Mouse (Mus musculus) small intestine, adult 2 months (tissue): ENCODE data around the gene Eng. TPM values are rescaled to one million over a fixed set of nuclear protein-coding genes. Genes with fewer than 3 reads are reported as not detected.
A peak's percentile ranks its signal among the peaks of the same experiment; 100 is the strongest.

Experiments
- H3K27ac ChIP-seq: fragments of 200-500 bp; 2 replicates; pipeline ENCODE4 v1.5.1; 2012; ENCODE audit warnings: low read depth, low read length, control low read depth, inconsistent platforms; ENCODE audit not compliant: insufficient read depth
- H3K27me3 ChIP-seq: fragments of 200-500 bp; 2 replicates; pipeline ENCODE4 v1.6.1; 2012; ENCODE audit warnings: mild to moderate bottlenecking, moderate library complexity, low read length, inconsistent platforms; ENCODE audit not compliant: control insufficient read depth, insufficient read depth
- H3K36me3 ChIP-seq: fragments of 200-500 bp; 2 replicates; pipeline ENCODE4 v1.6.1; 2012; ENCODE audit warnings: mild to moderate bottlenecking, low read length, control low read depth, inconsistent platforms; ENCODE audit not compliant: control insufficient read depth, insufficient read depth
- H3K4me1 ChIP-seq: fragments of 200-500 bp; 2 replicates; pipeline ENCODE4 v1.6.1; 2012; ENCODE audit warnings: low read length, inconsistent platforms, mixed read lengths; ENCODE audit not compliant: control insufficient read depth, insufficient read depth, insufficient read length
- H3K4me3 ChIP-seq: fragments of 200-500 bp; 2 replicates; pipeline ENCODE4 v1.5.1; 2012; ENCODE audit warnings: low read depth, mild to moderate bottlenecking, control low read depth, inconsistent platforms, low read length, moderate library complexity
- CTCF ChIP-seq: fragments of 200-500 bp; IDR thresholded peaks from 2 replicates; pipeline ENCODE4 v1.5.1; 2012; ENCODE audit warnings: low read depth, mild to moderate bottlenecking, control low read depth, inconsistent platforms, low read length, moderate library complexity, mixed read lengths; ENCODE audit not compliant: insufficient replicate concordance, insufficient read length; ENCODE audit errors: extremely low read depth
- POLR2A ChIP-seq: fragments of 200-500 bp; IDR thresholded peaks from 2 replicates; pipeline ENCODE4 v1.6.1; 2012; ENCODE audit warnings: low read depth, mild to moderate bottlenecking, control low read depth, inconsistent platforms, low read length, moderate library complexity
- WGBS: fragments of 180-500 bp; shearing (Covaris S2); methylation state at CpG from one replicate; pipeline ENCODE4 v1.1.7; 2018; 5-methylcytosine and 5-hydroxymethylcytosine counted together
- polyA plus RNA-seq: library from polyadenylated mRNA; depleted of rRNA; stranded (reverse); fragments of >200 nt; gene quantifications from 2 replicates; pipeline ENCODE4 v1.2.3, GENCODE M21; 2012

The Eng gene
- polyA plus RNA-seq, 1 experiment, result 54.4 TPM

DNA sequence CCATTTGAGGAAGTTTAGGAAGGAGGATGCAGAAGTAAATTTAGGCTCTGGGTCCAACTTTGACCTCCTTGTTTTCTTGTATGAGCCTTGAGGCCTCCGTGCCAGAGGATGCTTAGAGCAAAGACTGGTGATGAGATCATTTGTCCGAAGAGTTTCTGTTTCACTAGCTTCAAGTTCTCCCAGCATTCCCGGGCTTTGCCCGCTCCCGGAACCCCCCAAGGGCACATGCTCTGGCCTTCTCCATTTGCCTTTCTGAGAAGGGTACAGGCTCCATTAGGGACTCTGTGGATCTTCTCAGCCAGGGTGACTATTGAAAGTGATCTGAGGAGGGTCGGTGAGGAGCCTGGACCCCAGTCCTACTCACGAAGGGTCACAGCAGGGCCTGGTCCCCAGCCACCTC is 971 bp downstream of the Eng start:
- Histone ChIP-seq H3K4me3 (peak overlapping the region; percentile 35), H3K4me1 (no peaks in the 10 kb centered on the region; the same call in 1 of the 2 replicates), H3K36me3 (no peaks in the 10 kb centered on the region), H3K27ac (peak overlapping the region; percentile 86), H3K27me3 (no peaks in the 10 kb centered on the region)
- no peak for TF ChIP-seq CTCF
- WGBS, result 72% methylated on average over 7 of the region's 7 CpGs

DNA sequence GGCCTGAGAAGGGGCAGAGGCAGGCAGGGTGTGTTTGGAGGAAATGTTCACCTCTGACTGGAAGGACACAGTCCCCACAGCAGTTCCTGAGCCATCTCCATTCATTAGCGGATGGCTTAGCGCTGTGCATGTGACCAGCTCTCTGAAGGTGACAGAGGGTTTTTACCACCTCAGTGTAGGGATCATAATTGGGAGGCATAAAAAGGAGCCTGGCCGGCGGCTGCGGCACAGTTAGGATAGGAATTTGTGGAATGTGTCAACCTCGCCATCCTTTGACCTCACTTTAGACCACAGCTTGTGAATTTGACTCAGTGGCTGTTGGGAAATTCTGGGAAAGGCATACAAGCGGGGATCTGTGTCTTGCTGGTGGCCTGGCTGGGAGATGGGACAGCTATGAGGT is 7.4 kb downstream of the Eng start:
- Histone ChIP-seq H3K27me3 (no peaks in the 10 kb centered on the region), H3K4me1 (no peaks in the 10 kb centered on the region), H3K4me3 (no peak overlapping the region), H3K36me3 (no peaks in the 10 kb centered on the region), H3K27ac (0 out of 2 replicates have a peak overlapping the region, but pooled peaks have one; percentile 9)
- no peak for TF ChIP-seq POLR2A
- no peak for TF ChIP-seq CTCF
- WGBS, result 71% methylated on average over 7 of the region's 7 CpGs

DNA sequence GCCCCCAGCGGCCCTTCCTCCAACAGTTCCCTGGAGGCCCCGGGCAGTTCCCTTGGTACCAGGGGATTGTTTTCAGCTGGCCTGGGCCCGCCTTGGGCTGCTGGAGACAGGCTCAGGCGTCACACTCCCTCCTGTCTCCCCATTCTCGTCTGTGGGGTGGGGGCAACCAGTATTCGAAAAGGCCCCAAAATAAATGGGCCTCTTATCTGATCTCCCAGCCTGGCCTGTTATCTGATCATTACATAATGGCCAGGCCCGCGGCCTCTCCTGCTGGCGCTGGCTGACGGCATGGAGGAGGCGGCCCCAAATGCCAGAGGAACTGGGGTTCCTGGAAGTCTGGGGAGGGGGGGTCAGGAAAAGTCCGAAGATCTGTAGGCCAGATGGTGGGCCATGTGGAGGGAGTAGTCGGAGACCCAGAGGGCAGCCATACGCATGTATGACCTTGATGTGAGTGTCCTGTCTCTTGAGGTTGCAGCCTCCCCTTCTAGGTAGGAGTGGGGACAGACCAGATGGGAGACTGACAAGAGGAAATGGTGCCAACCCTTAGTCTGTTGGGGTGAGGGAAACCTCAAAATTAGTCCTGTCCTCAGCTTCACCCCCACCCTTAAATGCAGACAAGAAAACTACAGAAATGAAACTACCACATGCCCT is 8.5 kb downstream of the Eng start:
- 82% methylated on average over 14 of the region's 14 CpGs for WGBS
- H3K36me3 ChIP-seq, result no peaks in the 10 kb centered on the region
- H3K4me3 ChIP-seq, result no peak overlapping the region
- H3K27me3 ChIP-seq, result no peaks in the 10 kb centered on the region
- TF ChIP-seq CTCF, result no peak
- H3K4me1 ChIP-seq, result no peaks in the 10 kb centered on the region
- peak overlapping the region; percentile 64 for H3K27ac ChIP-seq

DNA sequence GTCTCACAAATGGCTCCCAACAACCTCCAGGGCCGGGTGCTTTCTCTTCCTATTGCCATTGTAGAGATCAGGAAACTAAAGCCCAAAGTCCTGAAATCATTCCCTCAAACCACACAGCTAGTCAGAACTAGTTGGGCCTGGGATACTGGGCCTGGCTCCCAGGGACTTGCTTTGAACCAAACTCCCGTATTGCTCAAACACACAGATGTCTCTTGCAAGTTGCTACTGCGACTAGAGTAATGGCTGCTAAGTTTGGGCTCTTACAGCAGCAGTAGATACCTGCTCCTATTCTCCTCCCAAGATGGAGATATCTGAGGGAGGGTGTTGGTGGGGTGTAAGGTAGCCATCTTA is 9.0 kb downstream of the Eng start:
- no peaks in the 10 kb centered on the region for H3K4me1 ChIP-seq
- H3K27me3 ChIP-seq, result no peaks in the 10 kb centered on the region
- H3K36me3 ChIP-seq, result no peaks in the 10 kb centered on the region
- no peak for TF ChIP-seq CTCF
- TF ChIP-seq POLR2A, result no peak
- no peak overlapping the region for H3K4me3 ChIP-seq
- WGBS, result 77% methylated on average over 3 of the region's 3 CpGs
- H3K27ac ChIP-seq, result peak overlapping the region; percentile 64

DNA sequence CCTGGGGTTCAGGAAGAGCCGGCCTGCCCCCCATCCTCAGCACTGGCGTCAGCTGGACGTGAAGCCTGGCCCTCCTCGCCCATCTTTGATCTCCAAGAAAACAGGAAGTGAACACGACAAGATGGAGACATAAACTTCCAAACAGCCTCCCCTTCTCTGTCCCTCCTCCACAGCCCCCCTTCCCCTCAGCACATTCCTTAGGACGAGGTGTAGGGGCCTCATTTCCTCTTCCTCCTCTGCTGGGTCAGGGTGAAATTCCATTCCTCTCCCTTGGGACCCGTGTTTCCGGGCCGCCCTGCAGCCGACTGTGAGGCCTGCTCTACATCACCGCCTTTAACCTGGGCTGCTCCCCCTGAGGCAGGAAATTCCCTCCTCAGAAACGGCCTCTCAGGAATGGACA is 9.4 kb downstream of the Eng start:
- H3K27ac ChIP-seq, result peak overlapping the region; percentile 64
- no peaks in the 10 kb centered on the region for H3K4me1 ChIP-seq
- TF ChIP-seq POLR2A (no peak), CTCF (no peak)
- H3K36me3 ChIP-seq, result no peaks in the 10 kb centered on the region
- no peak overlapping the region for H3K4me3 ChIP-seq
- WGBS, result 66% methylated on average over 12 of the region's 12 CpGs
- H3K27me3 ChIP-seq, result no peaks in the 10 kb centered on the region

DNA sequence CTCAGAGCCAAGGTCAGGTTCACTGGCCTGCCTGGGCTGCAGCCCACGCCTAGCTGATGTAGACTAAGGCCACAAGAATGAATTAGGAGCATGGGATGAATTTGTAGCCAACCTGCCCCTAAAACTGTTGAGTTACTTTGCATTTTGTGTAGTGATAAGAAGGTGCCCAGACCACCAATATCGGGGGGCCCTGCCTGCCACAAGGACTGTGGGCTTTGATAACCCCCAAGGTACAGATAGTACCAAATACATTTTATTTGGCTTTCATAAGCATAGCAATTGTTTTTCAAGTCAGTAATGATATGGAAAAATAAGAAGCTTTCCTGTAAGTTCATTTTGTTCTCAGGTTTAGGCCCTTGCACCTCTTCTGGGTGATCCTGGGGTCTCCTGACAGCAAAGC is 12.5 kb downstream of the Eng start:
- no peaks in the 10 kb centered on the region for H3K4me1 ChIP-seq
- no peaks in the 10 kb centered on the region for H3K27me3 ChIP-seq
- no peak overlapping the region for H3K4me3 ChIP-seq
- no peak overlapping the region for H3K27ac ChIP-seq
- no peak for TF ChIP-seq POLR2A
- no peaks in the 10 kb centered on the region for H3K36me3 ChIP-seq
- WGBS, result 84% methylated on average over 2 of the region's 2 CpGs

DNA sequence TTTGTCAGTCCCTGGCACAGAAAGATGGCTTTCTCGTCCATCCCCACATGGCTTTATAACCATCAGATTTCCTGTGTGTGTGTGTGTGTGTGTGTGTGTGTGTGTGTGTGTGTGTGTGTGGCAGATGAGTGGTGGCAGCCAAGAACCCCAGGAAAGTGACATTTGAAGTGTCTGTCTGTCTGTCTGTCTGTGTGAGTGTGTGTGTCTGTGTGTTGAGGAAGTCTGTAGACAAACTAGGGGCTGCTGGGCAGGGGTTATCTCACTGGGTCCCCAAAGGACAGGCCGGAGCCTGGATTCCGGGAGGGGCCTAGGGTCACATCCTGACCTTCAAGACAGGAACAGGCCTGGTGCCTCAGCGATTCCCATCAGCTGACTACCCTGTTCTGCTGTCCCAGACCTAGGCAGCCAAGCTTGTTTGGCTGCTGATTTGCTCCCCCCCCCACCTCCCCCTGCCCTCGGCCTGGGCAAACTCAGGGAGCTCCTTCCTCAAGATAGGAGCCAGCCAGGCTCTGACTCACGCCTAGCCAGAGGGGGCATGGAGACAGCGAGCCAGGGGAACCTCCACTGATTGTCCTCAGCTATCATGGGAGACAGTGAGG is 15.2 kb downstream of the Eng start:
- no peak overlapping the region for H3K4me3 ChIP-seq
- H3K36me3 ChIP-seq, result no peaks in the 10 kb centered on the region
- WGBS, result 44% methylated on average over 7 of the region's 7 CpGs
- TF ChIP-seq POLR2A, result no peak
- TF ChIP-seq CTCF, result no peak
- peak overlapping the region; percentile 18; the same call in 1 of the 2 replicates for H3K27ac ChIP-seq
- no peaks in the 10 kb centered on the region for H3K4me1 ChIP-seq
- no peaks in the 10 kb centered on the region for H3K27me3 ChIP-seq

DNA sequence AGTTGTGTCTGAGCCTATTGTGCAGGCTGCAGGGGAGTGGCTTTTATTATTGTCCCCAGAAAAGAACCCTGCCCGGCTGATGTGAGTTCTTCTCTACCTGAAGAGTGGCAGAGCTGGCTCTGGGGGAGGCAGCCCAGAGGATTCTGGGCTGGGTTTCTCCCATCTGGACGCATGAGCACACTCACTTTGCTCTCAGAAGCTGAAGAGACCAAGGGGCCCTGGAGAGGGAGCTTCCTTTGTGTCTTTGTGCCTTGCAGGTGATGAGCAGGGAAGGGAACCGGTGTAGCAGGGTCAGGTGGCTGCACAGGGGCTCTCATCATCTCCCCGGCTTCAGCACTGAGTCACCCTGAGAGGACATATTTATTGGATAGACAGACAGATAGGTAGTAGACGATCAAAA is 15.9 kb downstream of the Eng start:
- Histone ChIP-seq H3K27ac (0 out of 2 replicates have a peak overlapping the region, but pooled peaks have one; percentile 18), H3K4me3 (no peak overlapping the region), H3K36me3 (no peaks in the 10 kb centered on the region), H3K4me1 (no peaks in the 10 kb centered on the region), H3K27me3 (no peaks in the 10 kb centered on the region)
- 62% methylated on average over 5 of the region's 5 CpGs for WGBS
- no peak for TF ChIP-seq POLR2A
- no peak for TF ChIP-seq CTCF
